Mouse (Mus musculus) liver, adult 2 months (tissue): ENCODE measurements around the gene Atp8a2.

ENCODE experiments used
- CTCF ChIP-seq: fragments of 200-500 bp; IDR thresholded peaks from 2 replicates; pipeline ENCODE4 v1.5.1; 2011; ENCODE audit warnings: low read depth, low read length, control low read depth
- POLR2A ChIP-seq: fragments of 200-500 bp; IDR thresholded peaks from 2 replicates; pipeline ENCODE4 v1.6.1; 2011; ENCODE audit warnings: low read length, control low read depth; ENCODE audit not compliant: insufficient read depth; ENCODE audit errors: extremely low read depth

DNA sequence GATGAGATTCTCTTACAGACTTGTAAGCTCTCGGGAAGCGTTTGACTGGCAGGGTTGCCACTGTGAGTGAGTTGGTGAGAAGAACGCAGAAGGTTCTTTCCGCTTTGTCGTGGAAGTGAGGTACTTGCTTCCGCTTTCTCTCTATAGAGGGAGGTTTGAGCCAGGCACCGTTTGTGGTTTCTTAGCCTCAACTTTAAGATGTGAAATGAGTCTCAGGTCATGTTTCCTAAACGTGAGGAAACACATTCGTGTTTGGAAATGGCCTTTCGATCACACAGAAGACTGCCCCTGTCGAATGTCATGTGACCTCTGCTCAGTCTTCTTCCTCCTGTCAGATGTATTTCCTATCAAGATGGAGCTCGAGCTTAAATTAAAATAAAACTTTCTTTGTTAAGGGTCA, 506.0 kb downstream of the Atp8a2 start:
- TF ChIP-seq CTCF (no peak), POLR2A (no peak)
